Mouse (Mus musculus) G1E (cell line): ENCODE measurements around the gene Polr2g. TPM values are rescaled to one million over a fixed set of nuclear protein-coding genes. Genes with fewer than 3 reads are reported as not detected.

Experiments
- ATAC-seq: 2 replicates; pipeline ENCODE4 v1.8.0; 2016; ENCODE audit warnings: mild to moderate bottlenecking; ENCODE audit not compliant: insufficient number of reproducible peaks, poor library complexity, low FRiP score, severe bottlenecking; ENCODE audit errors: extremely low read depth
- DNase-seq: peaks from one replicate; pipeline ENCODE4 v3.0.0; 2012; ENCODE audit warnings: low spot score
- H3K27me3 ChIP-seq: 2 replicates; pipeline ENCODE4 v1.6.1; 2012; ENCODE audit warnings: mild to moderate bottlenecking, low read length, inconsistent platforms; ENCODE audit not compliant: insufficient read depth
- H3K36me3 ChIP-seq: replicated peaks from 2 replicates; pipeline ENCODE3; 2012; ENCODE audit warnings: mild to moderate bottlenecking, inconsistent platforms
- H3K4me1 ChIP-seq: 2 replicates; pipeline ENCODE4 v1.6.1; 2012; ENCODE audit warnings: low read depth, low read length, inconsistent platforms, mixed read lengths; ENCODE audit not compliant: insufficient read depth
- H3K4me3 ChIP-seq: 2 replicates; pipeline ENCODE4 v1.5.1; 2012; ENCODE audit warnings: low read depth, mild to moderate bottlenecking, inconsistent platforms, low read length, moderate library complexity, mixed read lengths
- H3K9me3 ChIP-seq: replicated peaks from 2 replicates; pipeline ENCODE4 v1.6.1; 2012; ENCODE audit warnings: inconsistent platforms
- CTCF ChIP-seq: IDR thresholded peaks from 2 replicates; pipeline ENCODE4 v1.5.1; 2012; ENCODE audit warnings: low read depth, low read length, inconsistent platforms, mixed read lengths
- GATA1 ChIP-seq: IDR thresholded peaks from 2 replicates; pipeline ENCODE4 v1.6.1; 2012; ENCODE audit warnings: borderline replicate concordance, low read length, inconsistent platforms, mixed read lengths
- GATA2 ChIP-seq: IDR thresholded peaks from 2 replicates; pipeline ENCODE4 v1.6.1; 2012; ENCODE audit warnings: low read depth, low read length, inconsistent platforms, borderline replicate concordance
- POLR2AphosphoS5 ChIP-seq: IDR thresholded peaks from 2 replicates; pipeline ENCODE4 v1.6.1; 2012; ENCODE audit warnings: low read depth, low read length, inconsistent platforms; ENCODE audit not compliant: insufficient replicate concordance
- TAL1 ChIP-seq: conservative IDR thresholded peaks from 2 replicates; pipeline ENCODE4 v1.6.1; 2012; ENCODE audit warnings: low read depth, low read length, inconsistent platforms, mixed read lengths
- polyA plus RNA-seq: library from polyadenylated mRNA; stranded (reverse); fragments of >175 nt; gene quantifications from 2 replicates; pipeline ENCODE4 v1.2.3, GENCODE M21; 2012
- total RNA-seq, 2 experiments: library from RNA; stranded (forward) in 1 of 2; stranded (reverse) in 1 of 2; fragments of 200-1000 nt in 1 of 2; fragments of >200 nt in 1 of 2; fragmentation: Nextera tagmentation in 1 of 2; gene quantifications; 2 replicates each; pipeline ENCODE4 v1.2.3; 2014 to 2017

Gene Polr2g
- total and polyA plus RNA-seq, 3 experiments, result 9.8 to 122 (median 112) TPM

- Histone ChIP-seq H3K36me3 (peaks cover 49% of the 10 kb centered on the region), H3K27me3 (no peaks in the 10 kb centered on the region), H3K4me3 (peak within 1 kb of the TSS; percentile 84), H3K9me3 (no peaks in the 10 kb centered on the region), H3K4me1 (peaks cover 42% of the 10 kb centered on the region)
- no peak for TF ChIP-seq POLR2AphosphoS5
- TF ChIP-seq CTCF, result no peak
- no peak for TF ChIP-seq GATA1
- TF ChIP-seq TAL1, result no peak
- TF ChIP-seq GATA2, result no peak
- ATAC-seq (peak; percentile 94), DNase-seq (peak; percentile 92)
Measured at GRCm38 (mm10) chr19:8786008-8786781, 12.2 kb downstream of the Polr2g start, which contains the start of gene Taf6l. Taf6l (minus strand) TSS chr19:8786417.

GRCm38 (mm10) chr19:8774951-8775421 lies 23.4 kb downstream of the Polr2g start:
- DNase-seq (no peak), ATAC-seq (no peak)
- no peaks in the 10 kb centered on the region for H3K27me3 ChIP-seq
- no peak for TF ChIP-seq GATA2
- TF ChIP-seq GATA1, result no peak
- no peak for TF ChIP-seq POLR2AphosphoS5
- no peak for TF ChIP-seq TAL1
- no peak for TF ChIP-seq CTCF
- peaks cover 66% of the 10 kb centered on the region for H3K36me3 ChIP-seq
- peaks cover 54% of the 10 kb centered on the region for H3K4me1 ChIP-seq
- peak overlapping the region; percentile 85 for H3K4me3 ChIP-seq
- no peaks in the 10 kb centered on the region for H3K9me3 ChIP-seq

GRCm38 (mm10) chr19:8774086-8774835 lies 24.1 kb downstream of the Polr2g start, which contains the start of gene Tmem179b:
Tmem179b (minus strand) TSS chr19:8774467.
- ATAC-seq (peak; percentile 85), DNase-seq (peak; percentile 91)
- Histone ChIP-seq H3K27me3 (no peaks in the 10 kb centered on the region), H3K9me3 (no peaks in the 10 kb centered on the region), H3K36me3 (peaks cover 68% of the 10 kb centered on the region), H3K4me3 (peak within 1 kb of the TSS; percentile 85), H3K4me1 (peaks cover 51% of the 10 kb centered on the region)
- TF ChIP-seq TAL1, result no peak
- TF ChIP-seq GATA1, result no peak
- 0 out of 2 replicates have a peak, but pooled peaks have one; percentile 64 for TF ChIP-seq POLR2AphosphoS5
- no peak for TF ChIP-seq CTCF
- TF ChIP-seq GATA2, result no peak

GRCm38 (mm10) chr19:8773409-8773808 lies 25.0 kb downstream of the Polr2g start:
- ATAC-seq, result no peak
- Histone ChIP-seq H3K9me3 (no peaks in the 10 kb centered on the region), H3K36me3 (peaks cover 70% of the 10 kb centered on the region), H3K4me1 (peaks cover 51% of the 10 kb centered on the region), H3K27me3 (no peaks in the 10 kb centered on the region), H3K4me3 (peak overlapping the region; percentile 85)
- no peak for DNase-seq
- TF ChIP-seq POLR2AphosphoS5 (no peak), GATA2 (no peak), GATA1 (no peak), TAL1 (no peak), CTCF (no peak)

GRCm38 (mm10) chr19:8772996-8773395 lies 25.4 kb downstream of the Polr2g start:
- Histone ChIP-seq H3K4me1 (peaks cover 51% of the 10 kb centered on the region), H3K4me3 (peak overlapping the region; percentile 85; the same call in 1 of the 2 replicates), H3K9me3 (no peaks in the 10 kb centered on the region), H3K27me3 (no peaks in the 10 kb centered on the region), H3K36me3 (peaks cover 70% of the 10 kb centered on the region)
- TF ChIP-seq TAL1 (peak; percentile 66; the same call in 1 of the 2 replicates), GATA2 (no peak)
- peak; percentile 43 for DNase-seq
- ATAC-seq, result peak; percentile 48; the same call in 1 of the 2 replicates
